9 mouse cellular contexts compared by ENCODE assay signal in genomic region chr9:54438246-54438645, GRCm38 (mm10).
A peak's percentile ranks its signal among the peaks of the same experiment; 100 is the strongest.
DNase-seq lines count a peak whose midpoint lies in the region; ATAC-seq and TF ChIP-seq lines count a peak whose summit lies in the region.
"Had no signal": no experiment of that assay in that cellular context is flagged by ENCODE, and none has a peak within 500 bp of the region (broad histone marks: within the 10 kb centered on the region; RNA-seq: fewer than 3 reads in every experiment).

No protein-coding gene starts in this region.

- H3K27me3 ChIP-seq in E14TG2a.4 (ENCODE audit: insufficient read depth, low read length), result no peaks in the 10 kb centered on the region
- no peaks in the 10 kb centered on the region for H3K27me3 ChIP-seq in forebrain, embryonic 11.5 days (ENCODE audit: control insufficient read depth, insufficient read depth, low read length)
- no peaks in the 10 kb centered on the region for H3K27me3 ChIP-seq in kidney, postnatal 0 days (ENCODE audit: insufficient read depth, low read length)
- H3K27me3 ChIP-seq in midbrain, postnatal 0 days (ENCODE audit: insufficient read depth, low read length), result no peaks in the 10 kb centered on the region
- H3K27me3 ChIP-seq: embryonic facial prominence, embryonic 12.5 days had no signal

- H3K9ac ChIP-seq in forebrain, embryonic 11.5 days (ENCODE audit: low read length), result no peak overlapping the region
- no peak overlapping the region for H3K9ac ChIP-seq in kidney, postnatal 0 days (ENCODE audit: low read depth, low read length)
- H3K9ac ChIP-seq in midbrain, postnatal 0 days (replicated peaks; ENCODE audit: low read length, poor library complexity, severe bottlenecking), result no peak overlapping the region
- H3K9ac ChIP-seq: embryonic facial prominence, embryonic 12.5 days had no signal

- H3K4me2 ChIP-seq in forebrain, embryonic 11.5 days (ENCODE audit: low read depth, low read length, severe bottlenecking), result no peak overlapping the region
- no peak overlapping the region for H3K4me2 ChIP-seq in kidney, postnatal 0 days (ENCODE audit: low read length)
- H3K4me2 ChIP-seq in midbrain, postnatal 0 days (ENCODE audit: low read depth, low read length, poor library complexity, severe bottlenecking), result no peak overlapping the region
- H3K4me2 ChIP-seq: embryonic facial prominence, embryonic 12.5 days had no signal

- H3K4me3 ChIP-seq in E14TG2a.4 (replicated peaks; ENCODE audit: low read length), result no peak overlapping the region
- no peak overlapping the region for H3K4me3 ChIP-seq in forebrain, embryonic 11.5 days (ENCODE audit: low read depth, low read length)
- no peak overlapping the region for H3K4me3 ChIP-seq in kidney, postnatal 0 days (replicated peaks; ENCODE audit: low read depth, low read length)
- H3K4me3 ChIP-seq in midbrain, postnatal 0 days (ENCODE audit: low read depth, low read length), result no peak overlapping the region
- H3K4me3 ChIP-seq: embryonic facial prominence, embryonic 12.5 days had no signal

- H3K27ac ChIP-seq in forebrain, embryonic 11.5 days (ENCODE audit: low read depth, low read length), result no peak overlapping the region
- no peak overlapping the region for H3K27ac ChIP-seq in kidney, postnatal 0 days
- no peak overlapping the region for H3K27ac ChIP-seq in midbrain, postnatal 0 days (ENCODE audit: low read depth, low read length)
- H3K27ac ChIP-seq: embryonic facial prominence, embryonic 12.5 days had no signal

- no peak; the same call in 1 of the 2 replicates for ATAC-seq in forebrain, embryonic 11.5 days (replicated peaks; ENCODE audit: low FRiP score)
- ATAC-seq in kidney, postnatal 0 days (replicated peaks; ENCODE audit: low FRiP score, low read depth), result no peak
- no peak for ATAC-seq in midbrain, postnatal 0 days (ENCODE audit: low FRiP score)

- 0 out of 2 replicates have a peak, but pooled peaks cover 3% of the 10 kb centered on the region for H3K9me3 ChIP-seq in E14TG2a.4 (ENCODE audit: low read length)
- H3K9me3 ChIP-seq in forebrain, embryonic 11.5 days (ENCODE audit: control insufficient read depth, low read length), result no peaks in the 10 kb centered on the region
- no peaks in the 10 kb centered on the region for H3K9me3 ChIP-seq in kidney, postnatal 0 days (replicated peaks; ENCODE audit: low read length)
- no peaks in the 10 kb centered on the region for H3K9me3 ChIP-seq in midbrain, postnatal 0 days (ENCODE audit: low read length)
- H3K9me3 ChIP-seq: embryonic facial prominence, embryonic 12.5 days had no signal

- no peaks in the 10 kb centered on the region for H3K4me1 ChIP-seq in E14TG2a.4 (replicated peaks; ENCODE audit: low read depth, low read length)
- no peaks in the 10 kb centered on the region for H3K4me1 ChIP-seq in forebrain, embryonic 11.5 days (replicated peaks; ENCODE audit: control insufficient read depth, insufficient read depth, low read length)
- H3K4me1 ChIP-seq in kidney, postnatal 0 days (replicated peaks; ENCODE audit: insufficient read depth, low read length), result no peaks in the 10 kb centered on the region
- H3K4me1 ChIP-seq in midbrain, postnatal 0 days (ENCODE audit: insufficient read depth, low read length), result no peaks in the 10 kb centered on the region
- H3K4me1 ChIP-seq: embryonic facial prominence, embryonic 12.5 days had no signal

- H3K36me3 ChIP-seq in E14TG2a.4 (ENCODE audit: insufficient read depth, low read length), result no peaks in the 10 kb centered on the region
- H3K36me3 ChIP-seq in forebrain, embryonic 11.5 days (ENCODE audit: control insufficient read depth, insufficient read depth, low read length), result no peaks in the 10 kb centered on the region
- H3K36me3 ChIP-seq in kidney, postnatal 0 days (ENCODE audit: insufficient read depth, low read length), result no peaks in the 10 kb centered on the region
- H3K36me3 ChIP-seq in midbrain, postnatal 0 days (ENCODE audit: insufficient read depth, low read length), result no peaks in the 10 kb centered on the region
- H3K36me3 ChIP-seq: embryonic facial prominence, embryonic 12.5 days had no signal

- DNase-seq in kidney, adult 18-20 months, result peak; percentile 7
- DNase-seq in kidney, adult 11 months, result no peak
- DNase-seq in adrenal gland, postnatal 14 days, result peak; percentile 59
- peak; percentile 68 for DNase-seq in forebrain, embryonic 11.5 days (ENCODE audit: low spot score)
- DNase-seq in kidney, postnatal 0 days (ENCODE audit: low spot score), result peak; percentile 73
- peak; percentile 70 for DNase-seq in midbrain, postnatal 0 days (ENCODE audit: low spot score)
- DNase-seq in c-Kit-positive CD71-positive TER-119-positive erythroid progenitor cells, embryonic 14.5 days (ENCODE audit: low spot score), result no peak

- TF ChIP-seq CTCF in E14TG2a.4 (conservative IDR thresholded peaks at IDR 0.05; ENCODE audit: low read length), result peak; percentile 67
- TF ChIP-seq CTCF in kidney, postnatal 0 days (IDR thresholded peaks at IDR 0.05; ENCODE audit: low read depth), result peak; percentile 76
- TF ChIP-seq CTCF in midbrain, postnatal 0 days (IDR thresholded peaks at IDR 0.05), result peak; percentile 70

- WGBS in forebrain, embryonic 11.5 days, result 36% methylated on average over 2 of the region's 2 CpGs
- 25% methylated on average over 2 of the region's 2 CpGs for WGBS in kidney, postnatal 0 days
- WGBS in midbrain, postnatal 0 days, result 29% methylated on average over 2 of the region's 2 CpGs

Comparison
In these comparisons a context has a peak if more than half of its experiments do, and no peak if none do; other contexts are left out.
1. DNase-seq: peak in kidney, adult 18-20 months (single experiment), adrenal gland, postnatal 14 days (single experiment), forebrain, embryonic 11.5 days (single experiment), kidney, postnatal 0 days (single experiment) and midbrain, postnatal 0 days (single experiment); none in kidney, adult 11 months (single experiment) and c-Kit-positive CD71-positive TER-119-positive erythroid progenitor cells, embryonic 14.5 days (single experiment).
2. Peak in every context shown above with its lines, with median percentiles within 50 percentile points of each other: CTCF ChIP-seq.